Mouse (Mus musculus) liver, embryonic 13.5 days (tissue): ENCODE measurements at regions not wholly inside any gene's neighbourhood (a gene's known extent, or its start where the extent isn't known, plus 50 kb on each side); places are given as distances from the start of the nearest gene placed in this dataset.

Experiments
- ATAC-seq: fragments of 200-750 bp; cut with Nextera tagmentation; 2 replicates; pipeline ENCODE4 v1.8.0; 2017; ENCODE audit warnings: low read depth, mild to moderate bottlenecking, moderate number of reproducible peaks, moderate library complexity
- DNase-seq: peaks from one replicate; pipeline ENCODE4 v3.0.0; 2022
- H3K27ac ChIP-seq: fragments of 300-500 bp; sonication (generic); 2 replicates; pipeline ENCODE4 v1.5.1; 2015; ENCODE audit warnings: moderate library complexity, mild to moderate bottlenecking, inconsistent platforms
- H3K27me3 ChIP-seq: fragments of 300-500 bp; sonication (generic); 2 replicates; pipeline ENCODE4 v1.6.1; 2015; ENCODE audit warnings: mild to moderate bottlenecking, inconsistent platforms
- H3K36me3 ChIP-seq: fragments of 300-500 bp; sonication (generic); 2 replicates; pipeline ENCODE4 v1.6.1; 2015; ENCODE audit warnings: mild to moderate bottlenecking, inconsistent platforms
- H3K4me1 ChIP-seq: fragments of 300-500 bp; sonication (generic); replicated peaks from 2 replicates; pipeline ENCODE4 v1.6.1; 2015; ENCODE audit warnings: inconsistent platforms
- H3K4me2 ChIP-seq: fragments of 300-500 bp; sonication (generic); 2 replicates; pipeline ENCODE4 v1.6.1; 2015; ENCODE audit warnings: inconsistent platforms, mild to moderate bottlenecking, moderate library complexity
- H3K4me3 ChIP-seq: fragments of 300-500 bp; sonication (generic); replicated peaks from 2 replicates; pipeline ENCODE4 v1.5.1; 2015; ENCODE audit warnings: mild to moderate bottlenecking, inconsistent platforms
- H3K9ac ChIP-seq: fragments of 300-500 bp; sonication (generic); 2 replicates; pipeline ENCODE4 v1.6.1; 2015; ENCODE audit warnings: mild to moderate bottlenecking, inconsistent platforms
- H3K9me3 ChIP-seq: fragments of 300-500 bp; sonication (generic); replicated peaks from 2 replicates; pipeline ENCODE4 v1.6.1; 2016; ENCODE audit warnings: inconsistent platforms
- WGBS: fragments of 180-500 bp; shearing (Covaris S2); methylation state at CpG from one replicate; pipeline ENCODE4 v1.1.7; 2015; ENCODE audit not compliant: insufficient replicate concordance; 5-methylcytosine and 5-hydroxymethylcytosine counted together

- H3K27me3 ChIP-seq = no peaks in the 10 kb centered on the region
- no peak overlapping the region for H3K27ac ChIP-seq
- no peaks in the 10 kb centered on the region for H3K36me3 ChIP-seq
- no peaks in the 10 kb centered on the region for H3K4me1 ChIP-seq
- no peak for ATAC-seq
- no peak for DNase-seq
- no peak overlapping the region for H3K4me3 ChIP-seq
- no peak overlapping the region for H3K4me2 ChIP-seq
- no peaks in the 10 kb centered on the region for H3K9me3 ChIP-seq
- no peak overlapping the region for H3K9ac ChIP-seq
- WGBS = 50% methylated on average over 22 of the region's 22 CpGs
Measured at GRCm38 (mm10) chr7:36090291-36091123, 287.7 kb upstream of the Zfp507 start.

- Histone ChIP-seq H3K9ac (no peak overlapping the region), H3K36me3 (no peaks in the 10 kb centered on the region), H3K4me3 (no peak overlapping the region), H3K27me3 (no peaks in the 10 kb centered on the region), H3K27ac (no peak overlapping the region), H3K9me3 (no peaks in the 10 kb centered on the region), H3K4me2 (no peak overlapping the region), H3K4me1 (no peaks in the 10 kb centered on the region)
- ATAC-seq = no peak
- DNase-seq = no peak
- 66% methylated on average over 6 of the region's 6 CpGs for WGBS
Measured at GRCm38 (mm10) chr7:36087598-36087997, 284.8 kb upstream of the Zfp507 start.

- Histone ChIP-seq H3K27ac (no peak overlapping the region), H3K4me1 (no peaks in the 10 kb centered on the region), H3K9ac (no peak overlapping the region), H3K9me3 (peaks cover 4% of the 10 kb centered on the region; the same call in 1 of the 2 replicates), H3K4me2 (no peak overlapping the region), H3K27me3 (no peaks in the 10 kb centered on the region), H3K36me3 (no peaks in the 10 kb centered on the region), H3K4me3 (no peak overlapping the region)
- ATAC-seq (no peak), DNase-seq (no peak)
- WGBS = 35% methylated on average over 6 of the region's 6 CpGs
Measured at GRCm38 (mm10) chr7:36078666-36079065, 275.9 kb upstream of the Zfp507 start.

GRCm38 (mm10) chr7:36078089-36078654 lies 275.4 kb upstream of the Zfp507 start:
- no peak for ATAC-seq
- no peaks in the 10 kb centered on the region for H3K36me3 ChIP-seq

GRCm38 (mm10) chr7:36077271-36077670 lies 274.5 kb upstream of the Zfp507 start:
- 44% methylated on average over 2 of the region's 2 CpGs for WGBS
- H3K27me3 ChIP-seq = no peaks in the 10 kb centered on the region
- no peak overlapping the region for H3K4me3 ChIP-seq
- no peaks in the 10 kb centered on the region for H3K36me3 ChIP-seq
- H3K27ac ChIP-seq = no peak overlapping the region
- no peaks in the 10 kb centered on the region for H3K4me1 ChIP-seq
- no peak overlapping the region for H3K9ac ChIP-seq
- H3K4me2 ChIP-seq = no peak overlapping the region
- H3K9me3 ChIP-seq = peaks cover 4% of the 10 kb centered on the region; the same call in 1 of the 2 replicates
- DNase-seq (no peak), ATAC-seq (no peak)

More at GRCm38 (mm10) chr7:36078089-36078654, 275.4 kb upstream of the Zfp507 start:
- no peak overlapping the region for H3K4me3 ChIP-seq
- H3K9ac ChIP-seq = no peak overlapping the region
- DNase-seq = no peak
- WGBS = 55% methylated on average over 11 of the region's 11 CpGs
- no peaks in the 10 kb centered on the region for H3K4me1 ChIP-seq
- no peak overlapping the region for H3K27ac ChIP-seq
- H3K27me3 ChIP-seq = no peaks in the 10 kb centered on the region
- peaks cover 4% of the 10 kb centered on the region; the same call in 1 of the 2 replicates for H3K9me3 ChIP-seq
- no peak overlapping the region for H3K4me2 ChIP-seq

GRCm38 (mm10) chr7:36076021-36076441 lies 273.2 kb upstream of the Zfp507 start:
- DNase-seq = no peak
- H3K4me2 ChIP-seq = no peak overlapping the region
- H3K36me3 ChIP-seq = no peaks in the 10 kb centered on the region
- ATAC-seq = no peak
- no peak overlapping the region for H3K27ac ChIP-seq
- no peaks in the 10 kb centered on the region for H3K4me1 ChIP-seq
- H3K9me3 ChIP-seq = peaks cover 2% of the 10 kb centered on the region; the same call in 1 of the 2 replicates
- no peaks in the 10 kb centered on the region for H3K27me3 ChIP-seq
- no peak overlapping the region for H3K9ac ChIP-seq
- no peak overlapping the region for H3K4me3 ChIP-seq
- 16% methylated on average over 11 of the region's 11 CpGs for WGBS

- 8% methylated on average over 13 of the region's 13 CpGs for WGBS
- Histone ChIP-seq H3K4me1 (no peaks in the 10 kb centered on the region), H3K36me3 (no peaks in the 10 kb centered on the region), H3K4me2 (peak overlapping the region; percentile 38), H3K27me3 (0 out of 2 replicates have a peak, but pooled peaks cover 2% of the 10 kb centered on the region), H3K9ac (no peak overlapping the region), H3K4me3 (no peak overlapping the region), H3K9me3 (no peaks in the 10 kb centered on the region), H3K27ac (no peak overlapping the region)
- ATAC-seq = no peak
- DNase-seq = no peak
Measured at GRCm38 (mm10) chr7:36071774-36072173, 269.0 kb upstream of the Zfp507 start.

- Histone ChIP-seq H3K27me3 (0 out of 2 replicates have a peak, but pooled peaks cover 2% of the 10 kb centered on the region), H3K9ac (no peak overlapping the region), H3K4me2 (no peak overlapping the region), H3K9me3 (no peaks in the 10 kb centered on the region), H3K4me3 (no peak overlapping the region), H3K27ac (no peak overlapping the region), H3K36me3 (no peaks in the 10 kb centered on the region), H3K4me1 (no peaks in the 10 kb centered on the region)
- WGBS = 37% methylated on average over 3 of the region's 3 CpGs
- DNase-seq (no peak), ATAC-seq (no peak)
Measured at GRCm38 (mm10) chr7:36066725-36067124, 263.9 kb upstream of the Zfp507 start.

GRCm38 (mm10) chr7:36061679-36062078 lies 258.9 kb upstream of the Zfp507 start:
- 69% methylated on average over 4 of the region's 4 CpGs for WGBS
- H3K27me3 ChIP-seq = no peaks in the 10 kb centered on the region
- H3K4me2 ChIP-seq = no peak overlapping the region
- no peak for ATAC-seq
- H3K9me3 ChIP-seq = no peaks in the 10 kb centered on the region
- no peak overlapping the region for H3K4me3 ChIP-seq
- no peak overlapping the region for H3K27ac ChIP-seq
- no peaks in the 10 kb centered on the region for H3K4me1 ChIP-seq
- no peak for DNase-seq
- H3K36me3 ChIP-seq = no peaks in the 10 kb centered on the region
- no peak overlapping the region for H3K9ac ChIP-seq

GRCm38 (mm10) chr7:36060426-36060825 lies 257.6 kb upstream of the Zfp507 start:
- WGBS = 50% methylated on average over 4 of the region's 4 CpGs

GRCm38 (mm10) chr7:36046053-36046452 lies 243.2 kb upstream of the Zfp507 start:
- no peak overlapping the region for H3K4me2 ChIP-seq
- H3K27me3 ChIP-seq = no peaks in the 10 kb centered on the region
- H3K4me3 ChIP-seq = no peak overlapping the region
- no peak for ATAC-seq
- H3K9ac ChIP-seq = no peak overlapping the region
- H3K36me3 ChIP-seq = no peaks in the 10 kb centered on the region
- 0 out of 2 replicates have a peak, but pooled peaks cover 3% of the 10 kb centered on the region for H3K9me3 ChIP-seq
- no peak overlapping the region for H3K27ac ChIP-seq
- WGBS = 70% methylated on average over 8 of the region's 8 CpGs
- no peaks in the 10 kb centered on the region for H3K4me1 ChIP-seq
- DNase-seq = no peak

More at GRCm38 (mm10) chr7:36060426-36060825, 257.6 kb upstream of the Zfp507 start:
- no peaks in the 10 kb centered on the region for H3K36me3 ChIP-seq
- H3K4me2 ChIP-seq = no peak overlapping the region
- H3K4me3 ChIP-seq = no peak overlapping the region
- ATAC-seq (no peak), DNase-seq (no peak)
- no peak overlapping the region for H3K27ac ChIP-seq
- H3K4me1 ChIP-seq = no peaks in the 10 kb centered on the region
- H3K9me3 ChIP-seq = no peaks in the 10 kb centered on the region
- H3K27me3 ChIP-seq = no peaks in the 10 kb centered on the region
- no peak overlapping the region for H3K9ac ChIP-seq
